7 mouse cellular contexts compared by ENCODE assay signal in genomic region chr1:118390871-118391387, GRCm38 (mm10). TPM values are rescaled to one million over a fixed set of nuclear protein-coding genes. Genes with fewer than 3 reads are reported as not detected.
DNase-seq lines count a peak whose midpoint lies in the region; ATAC-seq lines count a peak whose summit lies in the region.

No protein-coding gene starts in this region.

- 82% methylated on average over 2 of the region's 2 CpGs for WGBS in neural tube, embryonic 11.5 days
- WGBS in forebrain, embryonic 14.5 days: 75% methylated on average over 2 of the region's 2 CpGs
- 66% methylated on average over 2 of the region's 2 CpGs for WGBS in liver, embryonic 13.5 days (ENCODE audit: insufficient replicate concordance)

- no peak overlapping the region for H3K27ac ChIP-seq in neural tube, embryonic 11.5 days (ENCODE audit: low read depth, low read length)
- no peak overlapping the region for H3K27ac ChIP-seq in forebrain, embryonic 14.5 days (ENCODE audit: low read depth, low read length)
- H3K27ac ChIP-seq in liver, embryonic 13.5 days: no peak overlapping the region

- no peak overlapping the region; the same call in 1 of the 2 replicates for H3K9ac ChIP-seq in neural tube, embryonic 11.5 days (ENCODE audit: low read length)
- no peak overlapping the region for H3K9ac ChIP-seq in forebrain, embryonic 14.5 days (ENCODE audit: low read length)
- 0 out of 2 replicates have a peak overlapping the region, but pooled peaks have one; percentile 2 for H3K9ac ChIP-seq in liver, embryonic 13.5 days

- ATAC-seq in neural tube, embryonic 11.5 days (ENCODE audit: insufficient read depth, low FRiP score, low TSS enrichment): no peak
- no peak for ATAC-seq in forebrain, embryonic 14.5 days
- ATAC-seq in liver, embryonic 13.5 days (ENCODE audit: low read depth): no peak

- no peaks in the 10 kb centered on the region for H3K9me3 ChIP-seq in neural tube, embryonic 11.5 days (ENCODE audit: control insufficient read depth, low read length)
- no peaks in the 10 kb centered on the region for H3K9me3 ChIP-seq in forebrain, embryonic 14.5 days (replicated peaks; ENCODE audit: control insufficient read depth, low read length)
- no peaks in the 10 kb centered on the region for H3K9me3 ChIP-seq in liver, embryonic 13.5 days (replicated peaks)

- no peaks in the 10 kb centered on the region for H3K36me3 ChIP-seq in neural tube, embryonic 11.5 days (ENCODE audit: control insufficient read depth, insufficient read depth, low read length)
- peaks cover 12% of the 10 kb centered on the region; the same call in 1 of the 2 replicates for H3K36me3 ChIP-seq in forebrain, embryonic 14.5 days (ENCODE audit: control insufficient read depth, insufficient read depth, low read length)
- H3K36me3 ChIP-seq in liver, embryonic 13.5 days: 0 out of 2 replicates have a peak, but pooled peaks cover 4% of the 10 kb centered on the region

- H3K27me3 ChIP-seq in neural tube, embryonic 11.5 days (ENCODE audit: control insufficient read depth, insufficient read depth, low read length): no peaks in the 10 kb centered on the region
- H3K27me3 ChIP-seq in forebrain, embryonic 14.5 days (replicated peaks; ENCODE audit: control insufficient read depth, insufficient read depth, low read length): no peaks in the 10 kb centered on the region
- H3K27me3 ChIP-seq in liver, embryonic 13.5 days: no peaks in the 10 kb centered on the region

- DNase-seq in neural tube, embryonic 11.5 days (ENCODE audit: low spot score): no peak
- no peak for DNase-seq in neural tube, embryonic 10.5 days (ENCODE audit: extremely low spot score, low spot score)
- DNase-seq in forebrain, embryonic 14.5 days (ENCODE audit: low spot score): no peak
- no peak for DNase-seq in liver, embryonic 13.5 days
- DNase-seq in adrenal gland, adult 18-20 months (ENCODE audit: low spot score in 2 of 2): no peak
- no peak for DNase-seq in right cerebral cortex, postnatal 14 days
- no peak for DNase-seq in gastrocnemius, postnatal 36 days

- intact Hi-C loops in gastrocnemius, postnatal 36 days (cut with DNase I): no loop called here

- peaks cover 6% of the 10 kb centered on the region; the same call in 1 of the 2 replicates for H3K4me1 ChIP-seq in neural tube, embryonic 11.5 days (ENCODE audit: control insufficient read depth, insufficient read depth, low read length)
- H3K4me1 ChIP-seq in forebrain, embryonic 14.5 days (ENCODE audit: control insufficient read depth, insufficient read depth, low read length): peaks cover 11% of the 10 kb centered on the region
- peaks cover 32% of the 10 kb centered on the region for H3K4me1 ChIP-seq in liver, embryonic 13.5 days (replicated peaks)

- H3K4me3 ChIP-seq in neural tube, embryonic 11.5 days (ENCODE audit: low read depth, low read length): peak overlapping the region; percentile 94
- H3K4me3 ChIP-seq in forebrain, embryonic 14.5 days (ENCODE audit: low read depth, low read length): peak overlapping the region; percentile 80
- H3K4me3 ChIP-seq in liver, embryonic 13.5 days (replicated peaks): peak overlapping the region; percentile 95

- H3K4me2 ChIP-seq in neural tube, embryonic 11.5 days (ENCODE audit: low read depth): peak overlapping the region; percentile 64
- H3K4me2 ChIP-seq in forebrain, embryonic 14.5 days (ENCODE audit: low read length): peak overlapping the region; percentile 72
- peak overlapping the region; percentile 86 for H3K4me2 ChIP-seq in liver, embryonic 13.5 days

RNA-seq across cellular contexts. Expression of gene Clasp1, which starts 2.1 kb away (rescaled TPM):
- polyA plus RNA-seq in neural tube, embryonic 11.5 days (2014; fragmentation: Nextera tagmentation; extraction: Ambion mirVana): 98.6 and 104 TPM in 2 replicates
- polyA plus RNA-seq in forebrain, embryonic 14.5 days (2014; fragmentation: Nextera tagmentation; extraction: Ambion mirVana): 71.6 and 108 TPM in 2 replicates
- 12.1 and 13.4 TPM in 2 replicates for polyA plus RNA-seq in liver, embryonic 13.5 days (2015; fragmentation: Nextera tagmentation; extraction: Ambion mirVana)
- total RNA-seq in adrenal gland, adult 18-20 months (2021): 10 to 100 TPM; 35.9 to 36.6 TPM
- 10 to 100 TPM; 42.5 to 43.6 TPM for total RNA-seq in gastrocnemius, postnatal 36 days (2021)
